Mouse (Mus musculus): ENCODE measurements at regions not wholly inside any gene's neighbourhood (a gene's known extent, or its start where the extent isn't known, plus 50 kb on each side); places are given as distances from the start of the nearest gene placed in this dataset.
"Not testable (repeated sequence)": the region's sequence is repeated elsewhere in the genome, so short reads cannot be mapped to it uniquely, and the experiment has no call there.

DNA sequence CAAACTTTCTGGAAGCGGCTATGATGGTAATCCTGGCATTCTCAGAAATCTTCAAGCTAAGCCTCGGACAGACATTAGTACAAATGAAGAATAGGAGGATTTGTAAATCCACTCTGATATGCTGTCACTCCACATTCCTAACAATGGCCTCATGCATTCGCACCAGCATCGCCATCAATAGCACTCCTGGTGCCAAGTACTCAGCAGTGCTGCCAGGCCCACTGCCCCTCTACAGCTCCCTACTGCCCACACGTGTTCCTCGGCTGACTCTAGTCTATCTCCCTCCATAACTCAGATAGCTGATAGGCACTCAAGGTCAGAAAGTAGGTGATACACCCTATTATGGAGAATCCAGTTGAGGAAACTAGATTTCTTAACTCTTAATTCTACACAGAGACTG lies 75.7 kb upstream of the Gm12728 start:
- Histone ChIP-seq H3K4me3 (replicated peaks) (no peak overlapping the region), H3K27me3 (no peaks in the 10 kb centered on the region), H3K4me1 (replicated peaks) (peaks cover 7% of the 10 kb centered on the region), H3K9me3 (peaks cover 16% of the 10 kb centered on the region), H3K27ac (no peak overlapping the region), H3K36me3 (no peaks in the 10 kb centered on the region), H3K4me2 (no peak overlapping the region), H3K9ac (replicated peaks) (no peak overlapping the region)
- 89% methylated on average over 6 of the region's 6 CpGs for WGBS
- no peak for ATAC-seq (ENCODE audit: insufficient number of reproducible peaks, insufficient read depth, low FRiP score, low TSS enrichment, low read depth)

GRCm38 (mm10) chr4:105718080-105718479 lies 71.6 kb upstream of the Gm12728 start:
- 73% methylated on average over 5 of the region's 5 CpGs for WGBS
- Histone ChIP-seq H3K9ac (replicated peaks) (no peak overlapping the region), H3K27me3 (no peaks in the 10 kb centered on the region), H3K27ac (no peak overlapping the region), H3K4me3 (replicated peaks) (no peak overlapping the region), H3K36me3 (no peaks in the 10 kb centered on the region), H3K4me1 (replicated peaks) (no peaks in the 10 kb centered on the region), H3K9me3 (peaks cover 11% of the 10 kb centered on the region), H3K4me2 (no peak overlapping the region)
- ATAC-seq (ENCODE audit: insufficient number of reproducible peaks, insufficient read depth, low FRiP score, low TSS enrichment, low read depth): no peak

GRCm38 (mm10) chr4:105728696-105729095 lies 61.0 kb upstream of the Gm12728 start:
- Histone ChIP-seq H3K9me3 (no peaks in the 10 kb centered on the region), H3K9ac (replicated peaks) (no peak overlapping the region), H3K27ac (no peak overlapping the region), H3K27me3 (no peaks in the 10 kb centered on the region), H3K4me3 (replicated peaks) (no peak overlapping the region), H3K4me1 (replicated peaks) (0 out of 2 replicates have a peak, but pooled peaks cover 3% of the 10 kb centered on the region), H3K4me2 (no peak overlapping the region), H3K36me3 (no peaks in the 10 kb centered on the region)
- 53% methylated on average over 3 of the region's 3 CpGs for WGBS
- ATAC-seq (ENCODE audit: insufficient number of reproducible peaks, insufficient read depth, low FRiP score, low TSS enrichment, low read depth): no peak

DNA sequence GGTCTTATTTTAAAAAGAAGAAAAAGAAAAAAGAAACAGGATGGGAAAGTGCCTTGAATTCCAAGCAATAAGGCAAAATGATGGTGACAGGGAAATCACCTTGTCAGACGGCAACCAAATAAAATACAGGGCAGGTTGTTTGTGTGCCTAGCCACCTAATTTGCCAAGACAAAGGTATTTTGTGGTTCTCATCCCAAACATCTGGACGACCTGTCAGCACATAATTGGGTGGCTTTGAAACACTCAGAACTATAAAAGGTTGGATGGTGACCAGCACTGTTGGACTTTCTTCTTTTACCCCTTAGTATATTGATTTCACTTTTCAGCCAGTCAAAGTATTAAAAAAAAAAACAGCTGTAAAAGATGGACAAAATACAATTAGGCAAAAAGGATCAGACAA lies 58.8 kb upstream of the Gm12728 start:
- Histone ChIP-seq H3K27me3 (no peaks in the 10 kb centered on the region), H3K9ac (replicated peaks) (no peak overlapping the region), H3K9me3 (no peaks in the 10 kb centered on the region), H3K27ac (no peak overlapping the region), H3K4me1 (replicated peaks) (0 out of 2 replicates have a peak, but pooled peaks cover 3% of the 10 kb centered on the region), H3K4me2 (no peak overlapping the region), H3K36me3 (no peaks in the 10 kb centered on the region), H3K4me3 (replicated peaks) (no peak overlapping the region)
- WGBS: 15% methylated on average over 2 of the region's 2 CpGs
- ATAC-seq (ENCODE audit: insufficient number of reproducible peaks, insufficient read depth, low FRiP score, low TSS enrichment, low read depth): no peak

GRCm38 (mm10) chr4:105735116-105735515 lies 54.6 kb upstream of the Gm12728 start:
- 89% methylated on average over 7 of the region's 9 CpGs for WGBS
- H3K27ac ChIP-seq; H3K4me2 ChIP-seq; H3K4me1 ChIP-seq (replicated peaks); H3K4me3 ChIP-seq (replicated peaks); ATAC-seq (ENCODE audit: insufficient number of reproducible peaks, insufficient read depth, low FRiP score, low TSS enrichment, low read depth); H3K9ac ChIP-seq (replicated peaks); H3K36me3 ChIP-seq; H3K27me3 ChIP-seq; H3K9me3 ChIP-seq: not testable (repeated sequence)
